Mouse (Mus musculus) myocyte (in vitro differentiated cells): Measurements from ENCODE around the gene Dhfr.

ENCODE experiments used
- E2F4 ChIP-seq: IDR thresholded peaks from one replicate; pipeline ENCODE4 v1.6.1; 2011; ENCODE audit warnings: mild to moderate bottlenecking, control low read depth, moderate library complexity; ENCODE audit not compliant: insufficient read depth
- MAX ChIP-seq: IDR thresholded peaks from one replicate; pipeline ENCODE4 v1.6.1; 2011; ENCODE audit warnings: low read depth, mild to moderate bottlenecking, control low read depth
- POLR2A ChIP-seq: IDR thresholded peaks from one replicate; pipeline ENCODE4 v1.6.1; 2011; ENCODE audit warnings: low read depth, mild to moderate bottlenecking, control low read depth, moderate library complexity; ENCODE audit not compliant: insufficient read length
- REST ChIP-seq: IDR thresholded peaks from one replicate; pipeline ENCODE4 v1.6.1; 2011; ENCODE audit warnings: mild to moderate bottlenecking, control low read depth, moderate library complexity; ENCODE audit not compliant: insufficient read depth, insufficient read length
- SRF ChIP-seq: IDR thresholded peaks from one replicate; pipeline ENCODE4 v1.6.1; 2011; ENCODE audit warnings: low read depth; ENCODE audit not compliant: control insufficient read depth, insufficient read length
- TCF12 ChIP-seq: IDR thresholded peaks from one replicate; pipeline ENCODE4 v1.6.1; 2011; ENCODE audit warnings: mild to moderate bottlenecking, control low read depth; ENCODE audit not compliant: poor library complexity, insufficient read depth, severe bottlenecking
- USF1 ChIP-seq: IDR thresholded peaks from one replicate; pipeline ENCODE4 v1.6.1; 2011; ENCODE audit warnings: low read depth, mild to moderate bottlenecking, control low read depth, moderate library complexity

DNA sequence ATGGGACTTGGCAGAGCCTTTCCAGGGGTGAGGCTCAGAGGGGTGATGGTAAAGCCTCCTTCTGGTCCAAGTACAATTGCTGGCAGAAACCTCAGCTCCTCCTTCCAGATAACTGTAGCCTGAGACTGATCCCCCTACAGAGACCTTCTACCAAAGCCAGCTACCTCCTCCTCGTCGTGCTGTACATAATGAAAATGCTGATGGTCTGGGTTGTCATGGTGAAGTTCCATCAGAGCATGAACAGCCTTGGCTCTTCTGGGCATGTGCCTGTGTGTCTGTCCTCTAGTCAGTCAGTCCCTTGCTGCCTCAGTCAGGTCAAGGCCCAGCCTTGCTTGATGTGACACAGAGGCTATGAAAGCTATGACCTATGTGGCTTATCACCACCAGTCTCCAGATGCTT, 56.0 kb downstream of the Dhfr start:
- no peak for TF ChIP-seq TCF12
- TF ChIP-seq MAX, result no peak
- TF ChIP-seq E2F4, result no peak
- no peak for TF ChIP-seq SRF
- no peak for TF ChIP-seq POLR2A
- TF ChIP-seq REST, result no peak
- no peak for TF ChIP-seq USF1
